Mouse (Mus musculus): ENCODE measurements around the gene Bid. TPM values are rescaled to one million over a fixed set of nuclear protein-coding genes. Genes with fewer than 3 reads are reported as not detected.
A peak's percentile ranks its signal among the peaks of the same experiment; 100 is the strongest.

Gene Bid
- polyA plus RNA-seq, 1 experiment from 2014 or later, result 17.8 TPM

DNA sequence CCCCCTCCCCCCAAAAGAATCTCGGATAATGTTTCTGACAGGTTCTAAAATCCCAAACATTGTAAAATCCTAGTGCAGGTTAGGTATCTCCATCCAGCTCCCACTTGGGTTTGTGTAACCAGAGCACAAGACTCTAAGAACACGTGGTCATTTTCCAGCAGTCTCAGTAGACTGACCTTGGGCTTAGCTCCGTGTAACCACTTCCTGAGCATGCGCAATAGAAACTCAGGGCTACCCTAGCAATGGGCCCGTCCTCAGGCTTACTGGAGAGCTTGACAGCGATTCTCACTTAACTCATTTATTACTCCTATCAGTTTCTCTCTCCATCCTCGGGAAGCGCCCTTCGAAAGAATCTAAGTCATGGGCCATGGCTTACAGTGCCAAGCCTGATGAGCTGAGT, 22.1 kb downstream of the Bid start:
- Histone ChIP-seq H3K4me1 (no peaks in the 10 kb centered on the region), H3K36me3 (peaks cover 18% of the 10 kb centered on the region; the same call in 1 of the 2 replicates), H3K9me3 (no peaks in the 10 kb centered on the region), H3K9ac (no peak overlapping the region), H3K27me3 (no peaks in the 10 kb centered on the region), H3K4me3 (no peak overlapping the region), H3K27ac (no peak overlapping the region), H3K4me2 (no peak overlapping the region)
- no peak for ATAC-seq (ENCODE audit: borderline replicate concordance, extremely low read depth, low FRiP score, low TSS enrichment)
- 74% methylated on average over 9 of the region's 9 CpGs for WGBS

- Histone ChIP-seq H3K36me3 (peaks cover 22% of the 10 kb centered on the region; the same call in 1 of the 2 replicates), H3K27me3 (no peaks in the 10 kb centered on the region), H3K4me1 (no peaks in the 10 kb centered on the region), H3K9me3 (no peaks in the 10 kb centered on the region), H3K9ac (no peak overlapping the region), H3K27ac (no peak overlapping the region), H3K4me3 (no peak overlapping the region), H3K4me2 (no peak overlapping the region)
- ATAC-seq (ENCODE audit: borderline replicate concordance, extremely low read depth, low FRiP score, low TSS enrichment), result no peak
- 94% methylated on average over 9 of the region's 9 CpGs for WGBS
Measured at GRCm38 (mm10) chr6:120894089-120894488, 22.6 kb downstream of the Bid start.

GRCm38 (mm10) chr6:120886696-120887095, 30.0 kb downstream of the Bid start:
- H3K4me1 ChIP-seq, result no peaks in the 10 kb centered on the region
- H3K4me3 ChIP-seq, result no peak overlapping the region
- no peaks in the 10 kb centered on the region for H3K9me3 ChIP-seq
- H3K36me3 ChIP-seq, result peaks cover 49% of the 10 kb centered on the region
- H3K4me2 ChIP-seq, result no peak overlapping the region
- ATAC-seq (ENCODE audit: borderline replicate concordance, extremely low read depth, low FRiP score, low TSS enrichment), result no peak
- 75% methylated on average over 17 of the region's 17 CpGs for WGBS
- H3K9ac ChIP-seq, result no peak overlapping the region
- H3K27me3 ChIP-seq, result no peaks in the 10 kb centered on the region
- no peak overlapping the region for H3K27ac ChIP-seq

GRCm38 (mm10) chr6:120884436-120884835, 32.2 kb downstream of the Bid start:
- Histone ChIP-seq H3K9ac (no peak overlapping the region), H3K27me3 (no peaks in the 10 kb centered on the region), H3K9me3 (no peaks in the 10 kb centered on the region), H3K36me3 (peaks cover 49% of the 10 kb centered on the region), H3K27ac (no peak overlapping the region), H3K4me3 (no peak overlapping the region), H3K4me2 (no peak overlapping the region), H3K4me1 (no peaks in the 10 kb centered on the region)
- no peak for ATAC-seq (ENCODE audit: borderline replicate concordance, extremely low read depth, low FRiP score, low TSS enrichment)
- 96% methylated on average over 6 of the region's 6 CpGs for WGBS

DNA sequence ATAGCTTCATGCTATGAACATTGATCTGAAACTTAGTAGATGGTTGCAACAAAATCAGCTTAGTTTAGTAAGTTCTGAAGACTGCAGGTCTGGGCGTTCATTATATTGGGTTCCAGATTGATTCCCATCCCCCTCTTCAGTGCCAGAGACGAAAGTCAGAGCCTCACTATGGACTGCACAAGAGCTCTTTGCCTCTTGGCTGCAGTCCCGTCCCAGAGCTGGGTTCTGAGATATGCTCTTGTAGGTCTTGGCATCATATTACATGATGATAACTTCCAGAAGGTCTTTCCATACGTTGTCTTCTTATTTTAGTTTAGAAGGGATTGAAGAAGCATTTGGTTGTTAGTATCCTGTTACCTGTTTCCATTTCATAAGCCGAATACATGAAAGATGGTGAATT, 37.6 kb downstream of the Bid start:
- H3K4me2 ChIP-seq, result no peak overlapping the region
- no peak overlapping the region for H3K9ac ChIP-seq
- peaks cover 28% of the 10 kb centered on the region for H3K36me3 ChIP-seq
- H3K4me3 ChIP-seq, result no peak overlapping the region
- H3K9me3 ChIP-seq, result no peaks in the 10 kb centered on the region
- no peaks in the 10 kb centered on the region for H3K4me1 ChIP-seq
- ATAC-seq (ENCODE audit: borderline replicate concordance, extremely low read depth, low FRiP score, low TSS enrichment), result no peak
- H3K27ac ChIP-seq, result no peak overlapping the region
- 64% methylated on average over 5 of the region's 5 CpGs for WGBS
- no peaks in the 10 kb centered on the region for H3K27me3 ChIP-seq

DNA sequence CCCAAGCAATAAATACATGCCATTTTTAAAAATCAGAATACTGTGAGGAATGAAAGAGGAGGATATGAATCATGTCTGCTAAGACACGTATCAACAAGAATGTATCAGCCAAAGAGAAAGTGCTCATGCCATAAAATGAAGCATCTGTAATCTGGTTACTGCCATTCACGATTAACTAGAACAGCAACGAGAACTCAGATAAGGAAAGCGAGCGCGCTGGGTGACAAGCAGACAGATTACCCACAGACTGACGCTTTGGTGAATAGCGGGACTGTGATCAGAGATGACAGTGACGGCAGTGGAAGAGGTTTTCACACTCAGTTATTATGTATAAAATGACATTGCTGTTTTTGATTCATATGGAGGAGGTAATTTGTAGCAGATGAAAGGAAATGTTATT, 42.8 kb downstream of the Bid start:
- Histone ChIP-seq H3K9ac (no peak overlapping the region), H3K9me3 (no peaks in the 10 kb centered on the region), H3K27me3 (no peaks in the 10 kb centered on the region), H3K4me2 (no peak overlapping the region), H3K36me3 (0 out of 2 replicates have a peak, but pooled peaks cover 3% of the 10 kb centered on the region), H3K4me1 (0 out of 2 replicates have a peak, but pooled peaks cover 5% of the 10 kb centered on the region), H3K27ac (no peak overlapping the region), H3K4me3 (no peak overlapping the region)
- ATAC-seq (ENCODE audit: borderline replicate concordance, extremely low read depth, low FRiP score, low TSS enrichment), result no peak
- 38% methylated on average over 9 of the region's 9 CpGs for WGBS

- Histone ChIP-seq H3K27ac (no peak overlapping the region), H3K9ac (no peak overlapping the region), H3K4me2 (no peak overlapping the region), H3K27me3 (no peaks in the 10 kb centered on the region), H3K36me3 (0 out of 2 replicates have a peak, but pooled peaks cover 3% of the 10 kb centered on the region), H3K9me3 (no peaks in the 10 kb centered on the region), H3K4me1 (0 out of 2 replicates have a peak, but pooled peaks cover 5% of the 10 kb centered on the region), H3K4me3 (no peak overlapping the region)
- 54% methylated on average over 2 of the region's 2 CpGs for WGBS
- ATAC-seq (ENCODE audit: borderline replicate concordance, extremely low read depth, low FRiP score, low TSS enrichment), result no peak; the same call in 1 of the 2 replicates
Measured at GRCm38 (mm10) chr6:120871286-120871685, 45.4 kb downstream of the Bid start.

- Histone ChIP-seq H3K4me2 (no peak overlapping the region), H3K9ac (no peak overlapping the region), H3K9me3 (no peaks in the 10 kb centered on the region), H3K27ac (no peak overlapping the region), H3K27me3 (no peaks in the 10 kb centered on the region), H3K4me3 (no peak overlapping the region), H3K4me1 (0 out of 2 replicates have a peak, but pooled peaks cover 5% of the 10 kb centered on the region), H3K36me3 (peaks cover 9% of the 10 kb centered on the region; the same call in 1 of the 2 replicates)
- 35% methylated on average over 1 of the region's 1 CpGs for WGBS
- no peak for ATAC-seq (ENCODE audit: borderline replicate concordance, extremely low read depth, low FRiP score, low TSS enrichment)
Measured at GRCm38 (mm10) chr6:120868824-120869223, 47.8 kb downstream of the Bid start.

- Histone ChIP-seq H3K36me3 (peaks cover 9% of the 10 kb centered on the region; the same call in 1 of the 2 replicates), H3K4me3 (no peak overlapping the region), H3K9ac (no peak overlapping the region), H3K9me3 (no peaks in the 10 kb centered on the region), H3K4me2 (no peak overlapping the region), H3K27me3 (no peaks in the 10 kb centered on the region), H3K27ac (no peak overlapping the region), H3K4me1 (no peaks in the 10 kb centered on the region)
- no peak for ATAC-seq (ENCODE audit: borderline replicate concordance, extremely low read depth, low FRiP score, low TSS enrichment)
- 73% methylated on average over 9 of the region's 9 CpGs for WGBS
Measured at GRCm38 (mm10) chr6:120866051-120866814, 50.4 kb downstream of the Bid start.

- Histone ChIP-seq H3K9ac (no peak overlapping the region), H3K4me3 (no peak overlapping the region), H3K9me3 (no peaks in the 10 kb centered on the region), H3K36me3 (peaks cover 12% of the 10 kb centered on the region; the same call in 1 of the 2 replicates), H3K4me1 (no peaks in the 10 kb centered on the region), H3K4me2 (no peak overlapping the region), H3K27me3 (no peaks in the 10 kb centered on the region), H3K27ac (no peak overlapping the region)
- WGBS, result 92% methylated on average over 3 of the region's 3 CpGs
- ATAC-seq (ENCODE audit: borderline replicate concordance, extremely low read depth, low FRiP score, low TSS enrichment), result no peak
Measured at GRCm38 (mm10) chr6:120860079-120860478, 56.6 kb downstream of the Bid start.

GRCm38 (mm10) chr6:120858217-120858711, 58.4 kb downstream of the Bid start:
- Histone ChIP-seq H3K4me3 (no peak overlapping the region), H3K9me3 (no peaks in the 10 kb centered on the region), H3K27me3 (no peaks in the 10 kb centered on the region), H3K4me1 (no peaks in the 10 kb centered on the region), H3K36me3 (peaks cover 17% of the 10 kb centered on the region), H3K4me2 (no peak overlapping the region), H3K27ac (no peak overlapping the region), H3K9ac (no peak overlapping the region)
- WGBS, result 80% methylated on average over 8 of the region's 8 CpGs
- ATAC-seq (ENCODE audit: borderline replicate concordance, extremely low read depth, low FRiP score, low TSS enrichment), result peak; percentile 35; the same call in 1 of the 2 replicates

DNA sequence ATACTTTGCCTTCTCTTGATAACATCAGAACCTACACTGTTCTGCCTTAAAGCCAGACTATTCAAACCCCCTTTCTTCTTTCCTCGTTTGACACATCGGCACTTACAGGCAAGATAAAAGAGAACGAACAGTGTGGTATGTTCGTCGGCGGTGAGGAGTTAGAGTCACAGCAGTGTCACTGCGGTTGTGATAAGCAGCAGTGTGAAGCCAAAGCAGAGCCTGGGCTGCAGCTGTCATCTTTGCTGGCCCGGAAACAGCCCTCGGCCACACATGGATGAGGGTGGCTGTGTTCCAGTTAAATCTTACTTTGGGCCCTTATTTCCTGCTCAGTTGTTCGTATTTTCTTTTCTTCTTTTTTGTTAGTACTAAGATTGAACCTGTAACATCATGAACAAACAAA, 62.2 kb downstream of the Bid start:
- H3K9ac ChIP-seq, result no peak overlapping the region
- H3K4me3 ChIP-seq, result no peak overlapping the region
- no peak overlapping the region for H3K4me2 ChIP-seq

More for the DNA sequence above, 62.2 kb downstream of the Bid start:
- WGBS, result 61% methylated on average over 10 of the region's 10 CpGs
- Histone ChIP-seq H3K9me3 (no peaks in the 10 kb centered on the region), H3K36me3 (peaks cover 19% of the 10 kb centered on the region), H3K4me1 (no peaks in the 10 kb centered on the region), H3K27me3 (no peaks in the 10 kb centered on the region), H3K27ac (no peak overlapping the region)
- ATAC-seq (ENCODE audit: borderline replicate concordance, extremely low read depth, low FRiP score, low TSS enrichment), result no peak
